ENCODE assay signal across 24 mouse cellular contexts in the genomic region with DNA sequence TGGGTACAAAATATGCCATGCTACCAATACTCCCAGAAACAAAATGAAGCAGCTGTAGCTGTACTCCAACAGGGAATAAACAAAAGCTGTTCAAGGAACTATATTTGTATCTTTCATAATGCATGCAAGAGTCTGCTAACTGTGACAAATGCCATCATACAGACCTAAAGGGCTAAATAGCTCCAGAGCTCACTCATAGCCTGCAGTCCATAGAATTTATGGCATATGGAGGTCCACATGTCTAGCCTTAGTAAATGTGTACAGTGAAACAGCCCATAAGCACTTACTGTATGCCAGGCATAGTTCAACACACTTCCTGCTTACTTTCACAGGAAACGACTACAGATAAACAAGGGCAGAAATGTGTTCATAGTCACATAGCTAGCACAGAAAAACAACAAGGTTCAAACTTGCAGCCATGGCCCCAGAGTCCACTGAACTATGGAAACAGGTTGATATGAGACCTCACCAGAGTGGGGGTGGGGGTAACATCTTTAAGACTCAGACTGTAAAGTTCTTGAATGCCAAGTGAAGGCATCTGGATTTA. TPM values are rescaled to one million over a fixed set of nuclear protein-coding genes. Genes with fewer than 3 reads are reported as not detected.
DNase-seq lines count a peak whose midpoint lies in the region; ATAC-seq and TF ChIP-seq lines count a peak whose summit lies in the region.
"Had no signal": no experiment of that assay in that cellular context is flagged by ENCODE, and none has a peak within 500 bp of the region (broad histone marks: within the 10 kb centered on the region; RNA-seq: fewer than 3 reads in every experiment).

No protein-coding gene starts in this region.

- no peaks in the 10 kb centered on the region for H3K27me3 ChIP-seq in forebrain, postnatal 0 days (ENCODE audit: insufficient read depth, low read length)
- H3K27me3 ChIP-seq in forebrain, embryonic 16.5 days (replicated peaks; ENCODE audit: control insufficient read depth, insufficient read depth, low read length), result no peaks in the 10 kb centered on the region
- no peaks in the 10 kb centered on the region for H3K27me3 ChIP-seq in liver, embryonic 13.5 days
- no peaks in the 10 kb centered on the region for H3K27me3 ChIP-seq in liver, embryonic 11.5 days (replicated peaks; ENCODE audit: control insufficient read depth, insufficient read depth, low read length)
- no peaks in the 10 kb centered on the region for H3K27me3 ChIP-seq in kidney, adult 2 months (replicated peaks; ENCODE audit: control insufficient read depth, insufficient read depth, low read length)
- H3K27me3 ChIP-seq: embryonic facial prominence, embryonic 13.5 days; forebrain, embryonic 12.5 days; heart, embryonic 13.5 days; hindbrain, embryonic 12.5 days had no signal

- WGBS in forebrain, postnatal 0 days, result 79% methylated on average over 1 of the region's 1 CpGs
- WGBS in forebrain, embryonic 16.5 days, result 88% methylated on average over 1 of the region's 1 CpGs
- WGBS in liver, embryonic 13.5 days (ENCODE audit: insufficient replicate concordance), result 28% methylated on average over 1 of the region's 1 CpGs
- WGBS in liver, embryonic 11.5 days, result 55% methylated on average over 1 of the region's 1 CpGs
- 51% methylated on average over 1 of the region's 1 CpGs for WGBS in kidney, adult 2 months

- ATAC-seq in forebrain, postnatal 0 days, result peak; percentile 66
- no peak for ATAC-seq in forebrain, embryonic 16.5 days
- 0 out of 2 replicates have a peak, but pooled peaks have one; percentile 18 for ATAC-seq in liver, embryonic 13.5 days (ENCODE audit: low read depth)
- no peak; the same call in 1 of the 2 replicates for ATAC-seq in liver, embryonic 11.5 days (replicated peaks; ENCODE audit: low FRiP score)
- ATAC-seq in activated CD4-positive, CD25-positive, alpha-beta regulatory T cell, adult 4 months, result peak; percentile 78
- ATAC-seq: hindbrain, embryonic 16.5 days had no signal

- no peak for TF ChIP-seq CTCF in forebrain, postnatal 0 days (IDR thresholded peaks at IDR 0.05; ENCODE audit: low read depth)
- TF ChIP-seq CTCF in kidney, adult 2 months (conservative IDR thresholded peaks at IDR 0.05; ENCODE audit: insufficient read depth, insufficient read length, low read depth, low read length), result no peak

- no peaks in the 10 kb centered on the region for H3K36me3 ChIP-seq in forebrain, postnatal 0 days (ENCODE audit: insufficient read depth)
- no peaks in the 10 kb centered on the region for H3K36me3 ChIP-seq in forebrain, embryonic 16.5 days (ENCODE audit: control insufficient read depth, insufficient read depth)
- no peaks in the 10 kb centered on the region for H3K36me3 ChIP-seq in liver, embryonic 13.5 days
- no peaks in the 10 kb centered on the region for H3K36me3 ChIP-seq in liver, embryonic 11.5 days (ENCODE audit: control insufficient read depth, insufficient read depth, low read length)
- H3K36me3 ChIP-seq in kidney, adult 2 months (ENCODE audit: control insufficient read depth, insufficient read depth, low read length), result no peaks in the 10 kb centered on the region; the same call in none of the 2 replicates
- H3K36me3 ChIP-seq: embryonic facial prominence, embryonic 13.5 days; forebrain, embryonic 12.5 days; heart, embryonic 13.5 days; hindbrain, embryonic 12.5 days had no signal

- no peak overlapping the region for H3K9ac ChIP-seq in forebrain, postnatal 0 days
- H3K9ac ChIP-seq in forebrain, embryonic 16.5 days (replicated peaks; ENCODE audit: low read depth, low read length), result no peak overlapping the region
- no peak overlapping the region for H3K9ac ChIP-seq in liver, embryonic 13.5 days
- no peak overlapping the region for H3K9ac ChIP-seq in liver, embryonic 11.5 days (ENCODE audit: low read depth, low read length)
- H3K9ac ChIP-seq: embryonic facial prominence, embryonic 13.5 days; forebrain, embryonic 12.5 days; heart, embryonic 13.5 days; hindbrain, embryonic 12.5 days had no signal

- no peak overlapping the region for H3K4me2 ChIP-seq in forebrain, postnatal 0 days (ENCODE audit: low read depth)
- no peak overlapping the region for H3K4me2 ChIP-seq in forebrain, embryonic 16.5 days (ENCODE audit: low read length)
- H3K4me2 ChIP-seq in liver, embryonic 13.5 days, result no peak overlapping the region
- no peak overlapping the region for H3K4me2 ChIP-seq in liver, embryonic 11.5 days
- H3K4me2 ChIP-seq: embryonic facial prominence, embryonic 13.5 days; forebrain, embryonic 12.5 days; heart, embryonic 13.5 days; hindbrain, embryonic 12.5 days had no signal

- DNase-seq in forebrain, postnatal 0 days, result no peak
- no peak for DNase-seq in liver, embryonic 13.5 days
- DNase-seq in liver, embryonic 11.5 days (ENCODE audit: low spot score), result no peak
- DNase-seq in naive thymus-derived CD4-positive, alpha-beta T cell, adult 2 months (ENCODE audit: low read depth), result peak; percentile 35
- no peak for DNase-seq in kidney, adult 2 months
- no peak for DNase-seq in ovary, postnatal 36 days (ENCODE audit: low spot score)
- DNase-seq: adrenal gland, postnatal 10 days; B cell, adult 2 months; cerebellum, adult 11-12 months; cerebellum, adult 9-10 months; cerebellum, postnatal 36 days; gastrocnemius, adult 2 months; gastrocnemius, postnatal 25 days; heart, postnatal 4 days had no signal

- TF ChIP-seq POLR2A in kidney, adult 2 months (IDR thresholded peaks at IDR 0.05; ENCODE audit: low read depth, low read length), result no peak

- H3K4me1 ChIP-seq in forebrain, postnatal 0 days (ENCODE audit: insufficient read depth), result no peaks in the 10 kb centered on the region
- no peaks in the 10 kb centered on the region for H3K4me1 ChIP-seq in forebrain, embryonic 16.5 days (replicated peaks; ENCODE audit: control insufficient read depth, insufficient read depth, low read length)
- no peaks in the 10 kb centered on the region for H3K4me1 ChIP-seq in liver, embryonic 13.5 days (replicated peaks)
- no peaks in the 10 kb centered on the region for H3K4me1 ChIP-seq in liver, embryonic 11.5 days (replicated peaks; ENCODE audit: control insufficient read depth, insufficient read depth, low read length)
- H3K4me1 ChIP-seq in kidney, adult 2 months (ENCODE audit: control insufficient read depth, insufficient read depth, low read length), result no peaks in the 10 kb centered on the region
- H3K4me1 ChIP-seq: embryonic facial prominence, embryonic 13.5 days; hindbrain, embryonic 12.5 days had no signal

- H3K4me3 ChIP-seq in forebrain, postnatal 0 days (ENCODE audit: low read depth, low read length), result no peak overlapping the region
- no peak overlapping the region for H3K4me3 ChIP-seq in forebrain, embryonic 16.5 days (replicated peaks; ENCODE audit: low read length)
- no peak overlapping the region for H3K4me3 ChIP-seq in liver, embryonic 13.5 days (replicated peaks)
- H3K4me3 ChIP-seq in liver, embryonic 11.5 days (ENCODE audit: low read depth, low read length), result no peak overlapping the region
- no peak overlapping the region for H3K4me3 ChIP-seq in kidney, adult 2 months (ENCODE audit: insufficient read depth, low read depth, low read length)
- H3K4me3 ChIP-seq: embryonic facial prominence, embryonic 13.5 days; forebrain, embryonic 12.5 days; gastrocnemius, adult 2 months; heart, embryonic 13.5 days; hindbrain, embryonic 12.5 days had no signal

- no peak overlapping the region for H3K27ac ChIP-seq in forebrain, postnatal 0 days (ENCODE audit: low read depth, low read length)
- H3K27ac ChIP-seq in forebrain, embryonic 16.5 days (ENCODE audit: low read length), result no peak overlapping the region
- H3K27ac ChIP-seq in liver, embryonic 13.5 days, result no peak overlapping the region
- no peak overlapping the region for H3K27ac ChIP-seq in liver, embryonic 11.5 days (ENCODE audit: low read depth, low read length)
- H3K27ac ChIP-seq in kidney, adult 2 months (ENCODE audit: insufficient read depth, low read depth, low read length), result no peak overlapping the region
- H3K27ac ChIP-seq: embryonic facial prominence, embryonic 13.5 days; forebrain, embryonic 12.5 days; gastrocnemius, adult 2 months; heart, embryonic 13.5 days; hindbrain, embryonic 12.5 days had no signal

- no peaks in the 10 kb centered on the region for H3K9me3 ChIP-seq in forebrain, postnatal 0 days (ENCODE audit: low read length)
- H3K9me3 ChIP-seq in forebrain, embryonic 16.5 days (ENCODE audit: control insufficient read depth, low read length), result no peaks in the 10 kb centered on the region
- no peaks in the 10 kb centered on the region for H3K9me3 ChIP-seq in liver, embryonic 13.5 days (replicated peaks)
- no peaks in the 10 kb centered on the region for H3K9me3 ChIP-seq in liver, embryonic 11.5 days (ENCODE audit: control insufficient read depth, low read length)
- H3K9me3 ChIP-seq: embryonic facial prominence, embryonic 13.5 days; forebrain, embryonic 12.5 days; heart, embryonic 13.5 days; hindbrain, embryonic 12.5 days had no signal

RNA-seq across cellular contexts. Expression of a gene that starts 5.6 kb away (rescaled TPM):
- total RNA-seq in forebrain, postnatal 0 days (2014; rRNA removed), result 0.77 TPM in 1 of 2 replicates, not detected in the other
- not detected in 2 replicates for polyA plus RNA-seq in forebrain, postnatal 0 days (2015; fragmentation: Nextera tagmentation; extraction: Ambion mirVana)
- polyA plus RNA-seq in forebrain, embryonic 16.5 days (2015; fragmentation: Nextera tagmentation; extraction: Ambion mirVana), result 0.46 and 0.84 TPM in 2 replicates
- not detected in 2 replicates for polyA plus RNA-seq in liver, embryonic 13.5 days (2015; fragmentation: Nextera tagmentation; extraction: Ambion mirVana)
- not detected in 2 replicates for polyA plus RNA-seq in liver, embryonic 11.5 days (2014; fragmentation: Nextera tagmentation; extraction: Ambion mirVana)
- not detected for polyA plus RNA-seq in activated CD4-positive, CD25-positive, alpha-beta regulatory T cell, adult 4 months (2017; shearing (Covaris generic))
- polyA plus RNA-seq in kidney, adult 2 months (2012; rRNA removed), result 0.37 and 0.45 TPM in 2 replicates
- total RNA-seq: ES-E14; gastrocnemius, postnatal 25 days; granulocyte monocyte progenitor cell, adult 5-6 weeks; heart, adult 8-10 months had no signal
- polyA plus RNA-seq: embryonic facial prominence, embryonic 13.5 days; heart, embryonic 13.5 days had no signal

Comparison
In these comparisons a context has a peak if more than half of its experiments do, and no peak if none do; other contexts are left out.
1. ATAC-seq: peak in forebrain, postnatal 0 days (single experiment), liver, embryonic 13.5 days (single experiment) and activated CD4-positive, CD25-positive, alpha-beta regulatory T cell, adult 4 months (single experiment); none in forebrain, embryonic 16.5 days (single experiment) and liver, embryonic 11.5 days (single experiment).